Mouse (Mus musculus) embryonic fibroblast, embryonic 13.5 days (primary cell): Measurements from ENCODE around the gene Fam24a. TPM values are rescaled to one million over a fixed set of nuclear protein-coding genes. Genes with fewer than 3 reads are reported as not detected.

Experiments
- H3K27ac ChIP-seq: 2 replicates; pipeline ENCODE4 v1.5.1; 2012; ENCODE audit warnings: low read length, control low read depth, inconsistent platforms; ENCODE audit not compliant: insufficient read depth
- H3K4me1 ChIP-seq: 2 replicates; pipeline ENCODE4 v1.6.1; 2011; ENCODE audit warnings: low read length; ENCODE audit not compliant: control insufficient read depth, insufficient read depth
- H3K4me3 ChIP-seq: 2 replicates; pipeline ENCODE4 v1.5.1; 2011; ENCODE audit warnings: mild to moderate bottlenecking, control low read depth, low read length; ENCODE audit not compliant: insufficient read depth
- CTCF ChIP-seq: IDR thresholded peaks from 2 replicates; pipeline ENCODE4 v1.5.1; 2011; ENCODE audit warnings: mild to moderate bottlenecking, control low read depth, low read length, moderate library complexity, borderline replicate concordance; ENCODE audit not compliant: insufficient read depth
- POLR2A ChIP-seq: IDR thresholded peaks from 2 replicates; pipeline ENCODE4 v1.6.1; 2011; ENCODE audit warnings: low read depth, mild to moderate bottlenecking, control low read depth, low read length, moderate library complexity
- polyA plus RNA-seq: library from polyadenylated mRNA; stranded (reverse); fragments of >200 nt; gene quantifications from 2 replicates; pipeline ENCODE4 v1.2.4, GENCODE M21; 2011; ENCODE audit warnings: low read depth; ENCODE audit not compliant: missing spikeins, insufficient read length

Fam24a gene
- polyA plus RNA-seq, 1 experiment, result not detected

- H3K4me3 ChIP-seq, result peak overlapping the region; percentile 57
- H3K27ac ChIP-seq, result peak overlapping the region; percentile 86
- TF ChIP-seq CTCF (no peak), POLR2A (no peak)
- peaks cover 4% of the 10 kb centered on the region; the same call in 1 of the 2 replicates for H3K4me1 ChIP-seq
These were observed 38.4 kb downstream of the Fam24a start for GRCm38 (mm10) chr7:131371880-131372651.

Other genes starting within 250 kb of the Fam24a start
- gene 4933402N03Rik, start 187.6 kb upstream of the Fam24a start, polyA plus RNA-seq, result not detected in 2 replicates
- not detected in 2 replicates for gene 5430419D17Rik, start 159.5 kb upstream of the Fam24a start, polyA plus RNA-seq
- not detected in 2 replicates for gene Cuzd1, start 11.6 kb upstream of the Fam24a start, polyA plus RNA-seq
- gene Fam24b, start 4.3 kb upstream of the Fam24a start, polyA plus RNA-seq, result not detected in 2 replicates
- 20.2 and 21.2 TPM in 2 replicates for gene 2310057M21Rik, start 28.9 kb downstream of the Fam24a start, polyA plus RNA-seq
- gene Pstk, start 37.3 kb downstream of the Fam24a start, polyA plus RNA-seq, result 41.4 and 44.2 TPM in 2 replicates
- gene Ikzf5, start 76.7 kb downstream of the Fam24a start, polyA plus RNA-seq, result 29.7 and 30.7 TPM in 2 replicates
- 105 and 109 TPM in 2 replicates for gene Acadsb, start 76.7 kb downstream of the Fam24a start, polyA plus RNA-seq
- gene Hmx3, start 209.0 kb downstream of the Fam24a start, polyA plus RNA-seq, result not detected in 2 replicates
- gene Hmx2, start 214.9 kb downstream of the Fam24a start, polyA plus RNA-seq, result not detected in 2 replicates
- 89.7 and 99.4 TPM in 2 replicates for gene Bub3, start 226.4 kb downstream of the Fam24a start, polyA plus RNA-seq